Mouse (Mus musculus) stomach, postnatal 0 days (tissue): ENCODE results near the gene Eif2d.

Source experiments
- CTCF ChIP-seq: IDR thresholded peaks from 2 replicates; pipeline ENCODE4 v1.5.1; 2016; ENCODE audit warnings: antibody characterized with exemption, low read depth, mild to moderate bottlenecking, moderate library complexity
- EP300 ChIP-seq: optimal IDR thresholded peaks from 2 replicates; pipeline ENCODE3; 2016; ENCODE audit warnings: antibody characterized with exemption

GRCm38 (mm10) chr1:131181642-131182527 lies 28.9 kb downstream of the Eif2d start:
- TF ChIP-seq CTCF, result peak; percentile 96
- TF ChIP-seq EP300, result no peak
